Mouse (Mus musculus) lung, postnatal 0 days (tissue): ENCODE results near the gene Ebf3.

Source experiments
- CTCF ChIP-seq: IDR thresholded peaks from 2 replicates; pipeline ENCODE4 v1.5.1; 2016; ENCODE audit warnings: antibody characterized with exemption, mild to moderate bottlenecking
- EP300 ChIP-seq: IDR thresholded peaks from 2 replicates; pipeline ENCODE4 v1.6.1; 2016; ENCODE audit warnings: antibody characterized with exemption, mild to moderate bottlenecking, control low read depth

GRCm38 (mm10) chr7:137300826-137301225, 13.4 kb downstream of the Ebf3 start:
- TF ChIP-seq CTCF, result no peak
- TF ChIP-seq EP300, result no peak
